Mouse (Mus musculus): ENCODE measurements around the gene Pbx2. TPM values are rescaled to one million over a fixed set of nuclear protein-coding genes. Genes with fewer than 3 reads are reported as not detected.
"Not testable (repeated sequence)": the region's sequence is repeated elsewhere in the genome, so short reads cannot be mapped to it uniquely, and the experiment has no call there.

Gene Pbx2
- polyA plus RNA-seq (2015; fragmentation: Nextera tagmentation; extraction: Ambion mirVana): 4.8 and 5.5 TPM in 2 replicates

GRCm38 (mm10) chr17:34591029-34591993 is at the start of gene Pbx2:
Gene Pbx2, plus strand, starts transcription at chr17:34591266.
- peak within 1 kb of the TSS; percentile 98 for H3K9ac ChIP-seq
- peaks cover 18% of the 10 kb centered on the region for H3K36me3 ChIP-seq
- peak within 1 kb of the TSS; percentile 98 for H3K27ac ChIP-seq
- H3K4me2 ChIP-seq: peak within 1 kb of the TSS; percentile 96
- peak within 1 kb of the TSS; percentile 95 for H3K4me3 ChIP-seq
- H3K4me1 ChIP-seq (replicated peaks): peaks cover 71% of the 10 kb centered on the region
- 0 out of 2 replicates have a peak, but pooled peaks have one; percentile 3 for ATAC-seq (replicated peaks; ENCODE audit: insufficient number of reproducible peaks, insufficient read depth, low FRiP score, low read depth)
- no peaks in the 10 kb centered on the region for H3K27me3 ChIP-seq
- H3K9me3 ChIP-seq (replicated peaks): no peaks in the 10 kb centered on the region
- 5% methylated on average over 21 of the region's 21 CpGs for WGBS

- H3K27ac ChIP-seq; H3K4me1 ChIP-seq (replicated peaks); H3K9ac ChIP-seq; H3K9me3 ChIP-seq (replicated peaks); ATAC-seq (replicated peaks; ENCODE audit: insufficient number of reproducible peaks, insufficient read depth, low FRiP score, low read depth); H3K4me3 ChIP-seq; H3K27me3 ChIP-seq; H3K36me3 ChIP-seq; H3K4me2 ChIP-seq: not testable (repeated sequence)
- WGBS: 90% methylated on average over 13 of the region's 13 CpGs
Measured at GRCm38 (mm10) chr17:34543567-34543966, 47.5 kb upstream of the Pbx2 start.

- Histone ChIP-seq H3K36me3 (no peaks in the 10 kb centered on the region), H3K9ac (no peak overlapping the region), H3K4me3 (no peak overlapping the region), H3K4me1 (replicated peaks) (no peaks in the 10 kb centered on the region), H3K27me3 (no peaks in the 10 kb centered on the region), H3K4me2 (no peak overlapping the region), H3K27ac (no peak overlapping the region), H3K9me3 (replicated peaks) (no peaks in the 10 kb centered on the region)
- ATAC-seq (replicated peaks; ENCODE audit: insufficient number of reproducible peaks, insufficient read depth, low FRiP score, low read depth): no peak
- 75% methylated on average over 1 of the region's 1 CpGs for WGBS
Measured at GRCm38 (mm10) chr17:34546797-34547196, 44.3 kb upstream of the Pbx2 start.

GRCm38 (mm10) chr17:34547601-34548000 is 43.5 kb upstream of the Pbx2 start:
- H3K4me3 ChIP-seq: no peak overlapping the region
- H3K27me3 ChIP-seq: no peaks in the 10 kb centered on the region
- H3K9ac ChIP-seq: no peak overlapping the region
- H3K4me1 ChIP-seq (replicated peaks): no peaks in the 10 kb centered on the region
- no peak for ATAC-seq (replicated peaks; ENCODE audit: insufficient number of reproducible peaks, insufficient read depth, low FRiP score, low read depth)
- no peaks in the 10 kb centered on the region for H3K9me3 ChIP-seq (replicated peaks)
- no peaks in the 10 kb centered on the region for H3K36me3 ChIP-seq
- no peak overlapping the region for H3K27ac ChIP-seq
- H3K4me2 ChIP-seq: no peak overlapping the region
- WGBS: 88% methylated on average over 4 of the region's 4 CpGs

GRCm38 (mm10) chr17:34549156-34549555 is 41.9 kb upstream of the Pbx2 start:
- WGBS: 71% methylated on average over 3 of the region's 3 CpGs
- ATAC-seq (replicated peaks; ENCODE audit: insufficient number of reproducible peaks, insufficient read depth, low FRiP score, low read depth): no peak
- Histone ChIP-seq H3K27me3 (0 out of 2 replicates have a peak, but pooled peaks cover under 1% of the 10 kb centered on the region), H3K9me3 (replicated peaks) (no peaks in the 10 kb centered on the region), H3K4me3 (no peak overlapping the region), H3K36me3 (no peaks in the 10 kb centered on the region), H3K4me1 (replicated peaks) (no peaks in the 10 kb centered on the region), H3K4me2 (no peak overlapping the region), H3K9ac (no peak overlapping the region), H3K27ac (no peak overlapping the region)

- no peaks in the 10 kb centered on the region for H3K36me3 ChIP-seq
- no peak overlapping the region for H3K27ac ChIP-seq
- H3K9me3 ChIP-seq (replicated peaks): no peaks in the 10 kb centered on the region
- WGBS: 60% methylated on average over 2 of the region's 2 CpGs
- H3K4me3 ChIP-seq: no peak overlapping the region
- no peak overlapping the region for H3K9ac ChIP-seq
- no peaks in the 10 kb centered on the region for H3K4me1 ChIP-seq (replicated peaks)
- no peak for ATAC-seq (replicated peaks; ENCODE audit: insufficient number of reproducible peaks, insufficient read depth, low FRiP score, low read depth)
- no peak overlapping the region for H3K4me2 ChIP-seq
- 0 out of 2 replicates have a peak, but pooled peaks cover 3% of the 10 kb centered on the region for H3K27me3 ChIP-seq
Measured at GRCm38 (mm10) chr17:34549843-34550242, 41.2 kb upstream of the Pbx2 start.

GRCm38 (mm10) chr17:34555483-34555882 is 35.6 kb upstream of the Pbx2 start:
- Histone ChIP-seq H3K4me1 (replicated peaks) (no peaks in the 10 kb centered on the region), H3K4me3 (no peak overlapping the region), H3K36me3 (no peaks in the 10 kb centered on the region), H3K9me3 (replicated peaks) (no peaks in the 10 kb centered on the region), H3K27me3 (0 out of 2 replicates have a peak, but pooled peaks cover 3% of the 10 kb centered on the region), H3K27ac (no peak overlapping the region), H3K4me2 (no peak overlapping the region), H3K9ac (no peak overlapping the region)
- no peak for ATAC-seq (replicated peaks; ENCODE audit: insufficient number of reproducible peaks, insufficient read depth, low FRiP score, low read depth)
- 20% methylated on average over 5 of the region's 5 CpGs for WGBS

- Histone ChIP-seq H3K4me3 (no peak overlapping the region), H3K4me2 (no peak overlapping the region), H3K36me3 (no peaks in the 10 kb centered on the region), H3K4me1 (replicated peaks) (no peaks in the 10 kb centered on the region), H3K27ac (no peak overlapping the region), H3K27me3 (0 out of 2 replicates have a peak, but pooled peaks cover 3% of the 10 kb centered on the region), H3K9ac (no peak overlapping the region), H3K9me3 (replicated peaks) (no peaks in the 10 kb centered on the region)
- ATAC-seq (replicated peaks; ENCODE audit: insufficient number of reproducible peaks, insufficient read depth, low FRiP score, low read depth): no peak
- 73% methylated on average over 8 of the region's 8 CpGs for WGBS
Measured at GRCm38 (mm10) chr17:34556406-34556805, 34.7 kb upstream of the Pbx2 start.

- Histone ChIP-seq H3K4me1 (replicated peaks) (no peaks in the 10 kb centered on the region), H3K4me3 (no peak overlapping the region), H3K4me2 (no peak overlapping the region), H3K36me3 (no peaks in the 10 kb centered on the region), H3K9me3 (replicated peaks) (no peaks in the 10 kb centered on the region), H3K9ac (no peak overlapping the region), H3K27me3 (0 out of 2 replicates have a peak, but pooled peaks cover 3% of the 10 kb centered on the region), H3K27ac (no peak overlapping the region)
- WGBS: 65% methylated on average over 11 of the region's 11 CpGs
- ATAC-seq (replicated peaks; ENCODE audit: insufficient number of reproducible peaks, insufficient read depth, low FRiP score, low read depth): no peak
Measured at GRCm38 (mm10) chr17:34557411-34557810, 33.7 kb upstream of the Pbx2 start.

GRCm38 (mm10) chr17:34559116-34559515 is 31.9 kb upstream of the Pbx2 start:
- H3K9me3 ChIP-seq (replicated peaks): no peaks in the 10 kb centered on the region
- H3K4me3 ChIP-seq: no peak overlapping the region
- WGBS: 76% methylated on average over 7 of the region's 7 CpGs
- no peak overlapping the region for H3K4me2 ChIP-seq
- peaks cover 3% of the 10 kb centered on the region for H3K4me1 ChIP-seq (replicated peaks)
- no peak overlapping the region for H3K27ac ChIP-seq
- no peak for ATAC-seq (replicated peaks; ENCODE audit: insufficient number of reproducible peaks, insufficient read depth, low FRiP score, low read depth)
- H3K9ac ChIP-seq: no peak overlapping the region
- no peaks in the 10 kb centered on the region for H3K36me3 ChIP-seq
- H3K27me3 ChIP-seq: 0 out of 2 replicates have a peak, but pooled peaks cover 3% of the 10 kb centered on the region

- Histone ChIP-seq H3K36me3 (no peaks in the 10 kb centered on the region), H3K4me2 (no peak overlapping the region), H3K9ac (no peak overlapping the region), H3K27me3 (no peaks in the 10 kb centered on the region), H3K27ac (no peak overlapping the region), H3K4me1 (replicated peaks) (peaks cover 11% of the 10 kb centered on the region), H3K9me3 (replicated peaks) (no peaks in the 10 kb centered on the region), H3K4me3 (no peak overlapping the region)
- ATAC-seq (replicated peaks; ENCODE audit: insufficient number of reproducible peaks, insufficient read depth, low FRiP score, low read depth): no peak
- WGBS: 23% methylated on average over 15 of the region's 15 CpGs
Measured at GRCm38 (mm10) chr17:34559895-34560294, 31.2 kb upstream of the Pbx2 start.
